ENCODE assay signal across 8 mouse cellular contexts in genomic region chr2:70824838-70825370, GRCm38 (mm10). TPM values are rescaled to one million over a fixed set of nuclear protein-coding genes. Genes with fewer than 3 reads are reported as not detected.
DNase-seq lines count a peak whose midpoint lies in the region; ATAC-seq lines count a peak whose summit lies in the region.

No protein-coding gene starts in this region.

- peak overlapping the region; percentile 99 for H3K9ac ChIP-seq in kidney, embryonic 16.5 days (replicated peaks; ENCODE audit: low read length)
- H3K9ac ChIP-seq in liver, embryonic 13.5 days = peak overlapping the region; percentile 99
- peak overlapping the region; percentile 94 for H3K9ac ChIP-seq in stomach, embryonic 15.5 days

- peak; percentile 41 for ATAC-seq in granulocyte monocyte progenitor cell, adult 5-6 weeks (replicated peaks; ENCODE audit: poor library complexity, severe bottlenecking)
- peak; percentile 83 for ATAC-seq in kidney, embryonic 16.5 days (ENCODE audit: low FRiP score, low TSS enrichment)
- ATAC-seq in liver, embryonic 13.5 days (ENCODE audit: low read depth) = peak; percentile 33
- ATAC-seq in stomach, embryonic 15.5 days (ENCODE audit: insufficient read depth, low FRiP score, low read depth) = peak; percentile 48

- H3K4me3 ChIP-seq in kidney, embryonic 16.5 days (ENCODE audit: low read length) = peak overlapping the region; percentile 93
- H3K4me3 ChIP-seq in liver, embryonic 13.5 days (replicated peaks) = peak overlapping the region; percentile 98
- H3K4me3 ChIP-seq in stomach, embryonic 15.5 days (replicated peaks) = peak overlapping the region; percentile 92

- H3K9me3 ChIP-seq in kidney, embryonic 16.5 days (ENCODE audit: low read length) = no peaks in the 10 kb centered on the region
- no peaks in the 10 kb centered on the region for H3K9me3 ChIP-seq in liver, embryonic 13.5 days (replicated peaks)
- no peaks in the 10 kb centered on the region for H3K9me3 ChIP-seq in stomach, embryonic 15.5 days

- H3K27ac ChIP-seq in kidney, embryonic 16.5 days (ENCODE audit: low read length) = peak overlapping the region; percentile 100
- peak overlapping the region; percentile 100 for H3K27ac ChIP-seq in liver, embryonic 13.5 days
- peak overlapping the region; percentile 99 for H3K27ac ChIP-seq in stomach, embryonic 15.5 days

- H3K27me3 ChIP-seq in kidney, embryonic 16.5 days (ENCODE audit: insufficient read depth, low read length) = no peaks in the 10 kb centered on the region
- H3K27me3 ChIP-seq in liver, embryonic 13.5 days = no peaks in the 10 kb centered on the region
- H3K27me3 ChIP-seq in stomach, embryonic 15.5 days (replicated peaks) = no peaks in the 10 kb centered on the region

- DNase-seq in spleen, adult 18-20 months = peak; percentile 64 to 72
- DNase-seq in spleen, adult 12 weeks (ENCODE audit: low spot score) = no peak
- peak; percentile 84 for DNase-seq in embryo, embryonic 9.5 days (ENCODE audit: extremely low spot score)
- peak; percentile 64 for DNase-seq in liver, embryonic 13.5 days
- peak; percentile 48 to 71 for DNase-seq in natural killer cell, adult 2 months (ENCODE audit: low spot score in 2 of 2)

- H3K36me3 ChIP-seq in kidney, embryonic 16.5 days (ENCODE audit: insufficient read depth, low read length) = no peaks in the 10 kb centered on the region
- peaks cover 2% of the 10 kb centered on the region; the same call in 1 of the 2 replicates for H3K36me3 ChIP-seq in liver, embryonic 13.5 days
- no peaks in the 10 kb centered on the region for H3K36me3 ChIP-seq in stomach, embryonic 15.5 days

- H3K4me2 ChIP-seq in kidney, embryonic 16.5 days (replicated peaks; ENCODE audit: low read depth, low read length) = peak overlapping the region; percentile 84
- peak overlapping the region; percentile 66 for H3K4me2 ChIP-seq in liver, embryonic 13.5 days
- peak overlapping the region; percentile 66 for H3K4me2 ChIP-seq in stomach, embryonic 15.5 days

- WGBS in kidney, embryonic 16.5 days = under 1% methylated on average over 38 of the region's 59 CpGs
- under 1% methylated on average over 52 of the region's 59 CpGs for WGBS in liver, embryonic 13.5 days (ENCODE audit: insufficient replicate concordance)
- under 1% methylated on average over 59 of the region's 59 CpGs for WGBS in stomach, embryonic 15.5 days

- peaks cover 20% of the 10 kb centered on the region for H3K4me1 ChIP-seq in kidney, embryonic 16.5 days (ENCODE audit: insufficient read depth, low read length)
- peaks cover 67% of the 10 kb centered on the region for H3K4me1 ChIP-seq in liver, embryonic 13.5 days (replicated peaks)
- no peaks in the 10 kb centered on the region for H3K4me1 ChIP-seq in stomach, embryonic 15.5 days

RNA-seq across cellular contexts. Expression of gene Tlk1, which starts 0.6 kb away (rescaled TPM):
- 43.7 and 49.3 TPM in 2 replicates for total RNA-seq in granulocyte monocyte progenitor cell, adult 5-6 weeks (2014; fragmentation: Nextera tagmentation)
- total RNA-seq in granulocyte monocyte progenitor cell, adult 5-6 weeks (2017) = 44.2 and 47.4 TPM in 2 replicates
- polyA plus RNA-seq in kidney, embryonic 16.5 days (2015; fragmentation: Nextera tagmentation; extraction: Ambion mirVana) = 25.0 and 28.6 TPM in 2 replicates
- 28.1 and 29.5 TPM in 2 replicates for polyA plus RNA-seq in liver, embryonic 13.5 days (2015; fragmentation: Nextera tagmentation; extraction: Ambion mirVana)
- 39.1 and 41.8 TPM in 2 replicates for polyA plus RNA-seq in stomach, embryonic 15.5 days (2015; fragmentation: Nextera tagmentation; extraction: Ambion mirVana)

Comparison
In these comparisons a context has a peak if more than half of its experiments do, and no peak if none do; other contexts are left out.
1. ATAC-seq: peak in every context shown above with its lines; median percentile 83 in kidney, embryonic 16.5 days; 48 in stomach, embryonic 15.5 days; 41 in granulocyte monocyte progenitor cell, adult 5-6 weeks; 33 in liver, embryonic 13.5 days.